Mouse (Mus musculus): Measurements from ENCODE around the gene Pheta2. TPM values are rescaled to one million over a fixed set of nuclear protein-coding genes. Genes with fewer than 3 reads are reported as not detected.
"Not testable (repeated sequence)": the region's sequence is repeated elsewhere in the genome, so short reads cannot be mapped to it uniquely, and the experiment has no call there.

Pheta2 gene
- polyA plus RNA-seq, 1 experiment from 2014 or later = 3.1 TPM

DNA sequence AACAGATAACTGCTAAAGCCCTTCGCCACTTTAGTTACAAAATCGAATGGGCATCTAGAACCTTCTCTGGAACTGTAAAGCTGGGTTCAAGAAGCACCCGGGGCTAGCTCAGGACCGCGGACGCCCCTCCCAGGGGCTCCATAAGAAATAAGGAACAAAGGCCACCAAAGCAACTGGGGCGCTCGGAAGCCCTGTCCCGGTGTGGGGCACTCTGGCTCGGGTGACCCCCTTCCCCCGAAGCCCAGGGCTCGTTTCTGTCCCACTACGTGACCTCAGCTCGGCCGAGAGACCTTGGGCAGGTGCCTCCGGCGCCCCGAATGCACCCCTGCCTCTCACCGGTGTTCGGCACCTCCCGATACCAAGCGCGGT lies 15.0 kb downstream of the Pheta2 start:
- Histone ChIP-seq H3K9ac (ENCODE audit: low read length) (peak overlapping the region; percentile 92), H3K36me3 (ENCODE audit: control insufficient read depth, insufficient read depth, low read length) (peaks cover 6% of the 10 kb centered on the region), H3K4me2 (ENCODE audit: low read depth) (peak overlapping the region; percentile 68), H3K4me3 (ENCODE audit: low read depth, low read length) (peak overlapping the region; percentile 85), H3K27ac (ENCODE audit: low read depth, low read length) (peak overlapping the region; percentile 66; the same call in 1 of the 2 replicates), H3K27me3 (ENCODE audit: control insufficient read depth, insufficient read depth, low read length) (no peaks in the 10 kb centered on the region), H3K4me1 (ENCODE audit: control insufficient read depth, insufficient read depth, low read length) (peaks cover 3% of the 10 kb centered on the region; the same call in 1 of the 2 replicates), H3K9me3 (ENCODE audit: control insufficient read depth, low read length) (no peaks in the 10 kb centered on the region)
- no peak for DNase-seq (ENCODE audit: low spot score)
- peak; percentile 62 for ATAC-seq (ENCODE audit: insufficient read depth, low FRiP score, low TSS enrichment)
- WGBS = under 1% methylated on average over 23 of the region's 23 CpGs

DNA sequence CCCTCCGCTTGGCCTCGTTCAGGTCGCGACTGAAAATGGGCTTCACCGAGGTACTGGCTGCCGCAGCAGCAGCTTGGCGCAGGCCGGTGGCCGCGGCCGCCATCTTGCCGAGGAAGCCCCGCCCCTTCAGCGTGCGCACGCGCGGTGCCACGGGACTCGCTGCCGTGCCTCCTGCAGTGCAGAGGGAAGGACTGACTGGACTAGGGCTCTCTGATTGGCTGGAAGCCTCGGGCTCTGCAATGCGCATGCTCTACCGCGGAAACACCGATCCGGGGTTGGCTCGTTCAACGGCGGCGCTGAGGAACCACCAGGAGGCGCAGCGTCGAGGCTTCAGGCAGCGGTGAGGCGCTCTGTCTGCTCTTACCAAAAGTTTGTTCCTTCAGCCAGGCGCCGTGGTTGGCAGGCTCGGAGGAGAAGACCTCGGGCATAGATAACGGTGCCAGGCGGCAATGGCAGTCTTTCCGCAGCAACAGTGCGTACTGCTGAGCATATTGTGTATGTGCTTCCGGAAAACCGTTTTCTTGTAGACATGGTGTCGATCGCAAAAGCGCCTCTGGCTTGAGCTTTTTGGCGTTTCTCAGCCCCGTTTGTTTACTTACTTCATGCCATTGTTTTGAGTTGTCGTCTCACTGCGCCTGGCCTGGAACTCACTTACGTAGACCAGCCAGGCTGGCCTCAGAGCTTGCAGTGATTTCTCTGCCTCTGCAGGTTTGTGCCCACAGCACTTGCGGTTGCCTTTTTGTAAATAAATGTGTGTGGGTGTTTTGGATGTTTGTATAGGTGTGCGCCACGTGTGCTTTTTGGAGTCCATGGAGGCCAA lies 15.6 kb downstream of the Pheta2 start, which contains the start of gene Ndufa6:
TSS of gene Ndufa6 (minus strand) at position 197 of the 820 bp plus-strand sequence.
- ATAC-seq (ENCODE audit: insufficient read depth, low FRiP score, low TSS enrichment) (peak; percentile 99), DNase-seq (ENCODE audit: low spot score) (peak; percentile 98)
- 2% methylated on average over 57 of the region's 57 CpGs for WGBS
- H3K4me3 ChIP-seq (ENCODE audit: low read depth, low read length) = peak within 1 kb of the TSS; percentile 85
- peak within 1 kb of the TSS; percentile 68 for H3K4me2 ChIP-seq (ENCODE audit: low read depth)
- H3K27ac ChIP-seq (ENCODE audit: low read depth, low read length) = peak within 1 kb of the TSS; percentile 66; the same call in 1 of the 2 replicates
- H3K36me3 ChIP-seq (ENCODE audit: control insufficient read depth, insufficient read depth, low read length) = peaks cover 3% of the 10 kb centered on the region
- H3K9ac ChIP-seq (ENCODE audit: low read length) = peak within 1 kb of the TSS; percentile 92
- H3K9me3 ChIP-seq (ENCODE audit: control insufficient read depth, low read length) = no peaks in the 10 kb centered on the region
- H3K4me1 ChIP-seq (ENCODE audit: control insufficient read depth, insufficient read depth, low read length) = peaks cover 3% of the 10 kb centered on the region; the same call in 1 of the 2 replicates
- no peaks in the 10 kb centered on the region for H3K27me3 ChIP-seq (ENCODE audit: control insufficient read depth, insufficient read depth, low read length)

DNA sequence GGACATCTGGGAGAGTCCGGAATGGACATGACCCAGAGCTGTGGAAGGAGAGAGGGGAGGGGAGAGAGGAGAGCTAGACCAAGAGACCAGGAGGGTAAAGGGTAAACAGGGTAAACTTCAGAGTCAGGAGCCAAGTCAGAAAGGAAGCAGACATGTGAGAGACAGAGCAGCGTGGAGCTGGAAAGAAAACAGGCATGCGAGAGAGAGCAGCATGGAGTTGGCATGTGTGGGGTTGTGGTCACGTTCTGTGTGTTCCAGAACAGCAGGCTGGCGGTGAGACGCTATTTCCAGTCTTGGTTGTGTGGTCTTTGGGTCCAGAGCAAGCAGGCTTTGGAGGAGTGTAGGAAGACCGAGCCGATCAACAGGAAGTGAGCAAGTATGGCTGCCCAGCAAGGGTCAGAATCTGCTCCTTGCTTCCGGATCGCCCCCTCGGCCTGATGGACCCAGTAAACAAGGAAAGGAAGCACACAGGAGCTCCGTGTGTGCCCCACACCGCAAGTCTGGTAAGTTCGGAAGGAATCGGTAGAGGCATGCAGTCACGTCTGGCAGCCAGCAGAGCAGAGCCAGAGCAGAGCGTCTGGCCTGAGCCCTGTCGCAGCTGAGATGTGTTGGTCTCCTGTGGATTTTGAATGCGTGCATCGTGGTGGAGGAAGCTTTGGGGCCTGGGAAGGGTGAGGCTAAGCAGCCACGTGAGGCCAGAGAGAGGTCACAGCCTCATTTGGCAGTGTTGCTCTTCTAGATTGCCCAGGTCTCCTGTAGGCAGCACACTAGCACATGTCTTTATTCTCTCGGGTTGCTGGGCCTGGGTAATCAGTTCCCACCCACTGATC lies 19.9 kb downstream of the Pheta2 start:
- no peaks in the 10 kb centered on the region for H3K27me3 ChIP-seq (ENCODE audit: control insufficient read depth, insufficient read depth, low read length)
- no peak for DNase-seq (ENCODE audit: low spot score)
- no peak overlapping the region for H3K4me2 ChIP-seq (ENCODE audit: low read depth)
- no peak overlapping the region for H3K4me3 ChIP-seq (ENCODE audit: low read depth, low read length)
- H3K9me3 ChIP-seq (ENCODE audit: control insufficient read depth, low read length) = no peaks in the 10 kb centered on the region
- H3K9ac ChIP-seq (ENCODE audit: low read length) = no peak overlapping the region
- no peak for ATAC-seq (ENCODE audit: insufficient read depth, low FRiP score, low TSS enrichment)
- no peaks in the 10 kb centered on the region for H3K36me3 ChIP-seq (ENCODE audit: control insufficient read depth, insufficient read depth, low read length)
- H3K27ac ChIP-seq (ENCODE audit: low read depth, low read length) = no peak overlapping the region
- H3K4me1 ChIP-seq (ENCODE audit: control insufficient read depth, insufficient read depth, low read length) = no peaks in the 10 kb centered on the region
- 63% methylated on average over 22 of the region's 22 CpGs for WGBS

DNA sequence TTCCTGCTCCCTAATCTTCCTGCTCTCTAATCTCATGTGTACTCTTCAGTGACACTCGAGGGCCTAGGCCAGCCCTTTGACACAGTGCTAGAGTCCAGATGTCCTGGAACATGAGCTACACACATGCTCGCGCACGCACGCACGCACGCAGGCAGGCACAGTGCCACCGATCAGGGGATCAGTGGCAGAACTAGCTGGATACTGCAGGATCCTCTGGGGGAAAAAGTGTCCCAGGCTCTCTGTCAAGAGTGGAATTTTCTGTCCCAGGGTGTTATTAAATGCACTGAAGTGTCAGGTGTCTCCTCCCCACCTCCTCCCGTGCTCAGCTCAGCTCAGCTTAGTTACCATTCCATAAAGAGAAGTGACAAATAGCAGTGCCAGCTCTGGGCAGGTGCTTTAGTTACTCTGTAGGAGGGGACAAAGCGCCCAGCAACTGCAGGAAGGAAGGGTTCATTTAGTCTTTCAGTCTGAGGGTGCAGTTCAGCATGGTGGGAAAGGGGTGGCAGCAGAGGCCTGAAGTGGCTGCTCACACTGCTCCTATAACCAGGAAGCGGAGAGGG lies 22.8 kb downstream of the Pheta2 start:
- H3K9ac ChIP-seq (ENCODE audit: low read length) = no peak overlapping the region
- no peaks in the 10 kb centered on the region for H3K4me1 ChIP-seq (ENCODE audit: control insufficient read depth, insufficient read depth, low read length)
- DNase-seq (ENCODE audit: low spot score) (no peak), ATAC-seq (ENCODE audit: insufficient read depth, low FRiP score, low TSS enrichment) (no peak)
- no peak overlapping the region for H3K27ac ChIP-seq (ENCODE audit: low read depth, low read length)
- no peaks in the 10 kb centered on the region for H3K36me3 ChIP-seq (ENCODE audit: control insufficient read depth, insufficient read depth, low read length)
- H3K27me3 ChIP-seq (ENCODE audit: control insufficient read depth, insufficient read depth, low read length) = no peaks in the 10 kb centered on the region
- no peak overlapping the region for H3K4me3 ChIP-seq (ENCODE audit: low read depth, low read length)
- no peak overlapping the region for H3K4me2 ChIP-seq (ENCODE audit: low read depth)
- WGBS = 79% methylated on average over 11 of the region's 11 CpGs
- no peaks in the 10 kb centered on the region for H3K9me3 ChIP-seq (ENCODE audit: control insufficient read depth, low read length)

DNA sequence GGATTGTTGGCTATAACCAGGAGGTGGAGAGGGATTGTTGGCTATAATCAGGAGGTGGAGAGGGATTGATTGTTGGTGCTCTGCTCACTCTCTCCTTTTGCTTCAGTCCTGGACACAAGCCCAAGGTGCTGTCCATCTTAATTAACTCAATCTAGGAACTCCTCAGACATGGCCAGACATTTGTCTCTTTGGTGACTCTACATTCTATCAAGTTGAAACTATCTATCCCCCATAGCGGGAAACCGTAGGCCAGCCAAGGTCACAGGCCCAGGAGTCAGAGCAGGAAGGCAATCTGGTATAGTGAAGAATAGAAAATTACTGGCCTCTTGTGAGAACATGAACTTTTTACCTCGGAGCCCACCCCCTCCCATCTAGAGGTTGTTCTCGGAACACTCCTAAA lies 23.5 kb downstream of the Pheta2 start:
- no peak for DNase-seq (ENCODE audit: low spot score)
- H3K27ac ChIP-seq (ENCODE audit: low read depth, low read length) = no peak overlapping the region
- 87% methylated on average over 3 of the region's 4 CpGs for WGBS

DNA sequence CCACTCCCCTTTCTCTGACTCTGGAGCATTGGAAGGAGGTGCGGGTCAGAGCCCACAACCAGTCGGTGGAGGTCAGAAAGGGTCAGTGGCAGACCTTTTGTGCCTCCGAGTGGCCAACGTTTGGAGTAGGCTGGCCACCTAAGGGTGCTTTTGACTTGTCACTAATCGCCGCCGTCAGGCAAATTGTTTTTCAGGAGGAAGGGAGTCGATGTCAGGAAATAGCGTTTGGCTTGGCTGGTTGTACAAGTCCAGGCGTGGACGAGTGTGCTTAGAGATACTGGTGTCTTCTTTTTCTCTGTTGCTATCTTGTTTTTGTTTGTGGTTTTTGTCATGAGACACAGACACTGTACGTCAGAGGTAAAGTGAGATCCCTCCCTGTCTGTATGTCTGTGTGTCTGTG lies 25.1 kb downstream of the Pheta2 start:
- H3K9me3 ChIP-seq (ENCODE audit: control insufficient read depth, low read length) = not testable (repeated sequence)
- WGBS = 83% methylated on average over 6 of the region's 12 CpGs

More for the DNA sequence above, 23.5 kb downstream of the Pheta2 start:
- H3K36me3 ChIP-seq (ENCODE audit: control insufficient read depth, insufficient read depth, low read length) = no peaks in the 10 kb centered on the region
- no peak for ATAC-seq (ENCODE audit: insufficient read depth, low FRiP score, low TSS enrichment)
- H3K4me2 ChIP-seq (ENCODE audit: low read depth) = no peak overlapping the region
- H3K9ac ChIP-seq (ENCODE audit: low read length) = no peak overlapping the region
- no peaks in the 10 kb centered on the region for H3K27me3 ChIP-seq (ENCODE audit: control insufficient read depth, insufficient read depth, low read length)
- H3K9me3 ChIP-seq (ENCODE audit: control insufficient read depth, low read length) = no peaks in the 10 kb centered on the region
- H3K4me1 ChIP-seq (ENCODE audit: control insufficient read depth, insufficient read depth, low read length) = no peaks in the 10 kb centered on the region
- H3K4me3 ChIP-seq (ENCODE audit: low read depth, low read length) = no peak overlapping the region

DNA sequence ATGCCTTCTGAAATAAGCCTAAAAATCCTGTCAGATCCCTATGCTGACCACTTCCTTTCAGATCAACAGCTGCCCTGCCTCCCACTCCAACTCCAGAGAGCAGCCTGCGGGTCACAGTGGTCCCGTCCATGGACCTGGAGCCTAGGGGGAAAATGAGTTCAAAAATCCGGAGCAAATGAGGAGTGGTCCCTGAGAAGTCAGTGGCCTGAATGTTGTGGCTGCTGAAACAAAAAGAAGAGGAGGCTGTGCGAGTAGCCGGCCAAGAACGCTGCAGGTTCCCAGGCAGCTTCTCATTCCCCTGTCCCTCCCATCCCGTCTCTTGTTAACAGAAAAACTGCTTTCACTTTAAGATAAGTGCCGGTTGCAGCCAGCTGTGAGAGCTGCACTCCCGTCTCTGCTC lies 25.8 kb downstream of the Pheta2 start:
- not testable (repeated sequence) for DNase-seq (ENCODE audit: low spot score); H3K4me1 ChIP-seq (ENCODE audit: control insufficient read depth, insufficient read depth, low read length); H3K36me3 ChIP-seq (ENCODE audit: control insufficient read depth, insufficient read depth, low read length); H3K27me3 ChIP-seq (ENCODE audit: control insufficient read depth, insufficient read depth, low read length); H3K9me3 ChIP-seq (ENCODE audit: control insufficient read depth, low read length); H3K4me3 ChIP-seq (ENCODE audit: low read depth, low read length); H3K9ac ChIP-seq (ENCODE audit: low read length); H3K4me2 ChIP-seq (ENCODE audit: low read depth); H3K27ac ChIP-seq (ENCODE audit: low read depth, low read length); ATAC-seq (ENCODE audit: insufficient read depth, low FRiP score, low TSS enrichment)
- WGBS = 31% methylated on average over 6 of the region's 9 CpGs

More for the DNA sequence above, 25.1 kb downstream of the Pheta2 start:
- H3K27me3 ChIP-seq (ENCODE audit: control insufficient read depth, insufficient read depth, low read length); H3K4me2 ChIP-seq (ENCODE audit: low read depth); DNase-seq (ENCODE audit: low spot score); H3K9ac ChIP-seq (ENCODE audit: low read length); H3K4me3 ChIP-seq (ENCODE audit: low read depth, low read length); H3K4me1 ChIP-seq (ENCODE audit: control insufficient read depth, insufficient read depth, low read length); H3K27ac ChIP-seq (ENCODE audit: low read depth, low read length); ATAC-seq (ENCODE audit: insufficient read depth, low FRiP score, low TSS enrichment); H3K36me3 ChIP-seq (ENCODE audit: control insufficient read depth, insufficient read depth, low read length): not testable (repeated sequence)

DNA sequence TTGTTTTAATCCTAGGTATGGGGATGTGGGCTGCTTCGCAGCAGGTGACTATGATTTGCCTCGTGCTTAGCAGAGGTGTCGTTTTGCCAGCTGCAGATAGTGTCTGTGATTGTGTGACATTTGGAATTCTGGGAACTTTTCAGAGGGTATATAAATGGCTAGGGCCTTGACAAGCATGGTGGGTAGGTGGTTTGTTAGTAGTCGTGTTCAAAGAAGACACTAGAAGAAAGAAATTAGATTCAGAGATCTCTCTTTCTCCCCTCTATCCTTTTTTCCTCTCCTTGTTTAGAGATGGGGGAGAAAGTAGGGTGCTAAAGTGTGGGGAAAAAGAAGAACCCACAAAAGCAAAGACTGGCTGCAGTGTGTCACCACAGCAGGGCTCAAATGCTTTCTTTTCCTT lies 29.4 kb downstream of the Pheta2 start:
- ATAC-seq (ENCODE audit: insufficient read depth, low FRiP score, low TSS enrichment) = no peak

More for the DNA sequence above, 29.4 kb downstream of the Pheta2 start:
- H3K4me3 ChIP-seq (ENCODE audit: low read depth, low read length) = no peak overlapping the region
- H3K9me3 ChIP-seq (ENCODE audit: control insufficient read depth, low read length) = no peaks in the 10 kb centered on the region
- no peak for DNase-seq (ENCODE audit: low spot score)
- H3K4me1 ChIP-seq (ENCODE audit: control insufficient read depth, insufficient read depth, low read length) = no peaks in the 10 kb centered on the region
- WGBS = 88% methylated on average over 4 of the region's 4 CpGs
- no peaks in the 10 kb centered on the region for H3K27me3 ChIP-seq (ENCODE audit: control insufficient read depth, insufficient read depth, low read length)
- no peak overlapping the region for H3K27ac ChIP-seq (ENCODE audit: low read depth, low read length)
- H3K9ac ChIP-seq (ENCODE audit: low read length) = no peak overlapping the region
- H3K4me2 ChIP-seq (ENCODE audit: low read depth) = no peak overlapping the region
- no peaks in the 10 kb centered on the region for H3K36me3 ChIP-seq (ENCODE audit: control insufficient read depth, insufficient read depth, low read length)

All from neural tube, embryonic 11.5 days (tissue).